In genomic region chr15:95797144-95797983, GRCm38 (mm10) we compare ENCODE assay signal across 10 mouse cellular contexts. TPM values are rescaled to one million over a fixed set of nuclear protein-coding genes. Genes with fewer than 3 reads are reported as not detected.
DNase-seq lines count a peak whose midpoint lies in the region; ATAC-seq and TF ChIP-seq lines count a peak whose summit lies in the region.
"Had no signal": no experiment of that assay in that cellular context is flagged by ENCODE, and none has a peak within 500 bp of the region (broad histone marks: within the 10 kb centered on the region; RNA-seq: fewer than 3 reads in every experiment).

No protein-coding gene starts in this region.

- no peak for DNase-seq in heart, adult 2 months
- DNase-seq in lung, embryonic 14.5 days = no peak
- no peak for DNase-seq in lung, postnatal 25 days (ENCODE audit: low spot score)
- peak; percentile 54 for DNase-seq in R1 (ENCODE audit: low read depth, low spot score)
- no peak for DNase-seq in cerebellum, adult 9-10 months

- no peak for TF ChIP-seq EP300 in heart, adult 2 months (IDR thresholded peaks at IDR 0.05; ENCODE audit: insufficient read depth, low read depth, low read length)

- H3K27ac ChIP-seq in heart, embryonic 11.5 days (ENCODE audit: low read depth, low read length) = 0 out of 2 replicates have a peak overlapping the region, but pooled peaks have one; percentile 4
- H3K27ac ChIP-seq in heart, adult 2 months = no peak overlapping the region
- no peak overlapping the region for H3K27ac ChIP-seq in lung, embryonic 14.5 days (ENCODE audit: low read depth)
- H3K27ac ChIP-seq: midbrain, embryonic 12.5 days had no signal

- H3K9me3 ChIP-seq in heart, embryonic 11.5 days (replicated peaks; ENCODE audit: control insufficient read depth, low read length) = no peaks in the 10 kb centered on the region
- no peaks in the 10 kb centered on the region for H3K9me3 ChIP-seq in lung, embryonic 14.5 days (ENCODE audit: low read depth, low read length)
- no peaks in the 10 kb centered on the region for H3K9me3 ChIP-seq in megakaryocyte, embryonic 14.5 days
- H3K9me3 ChIP-seq: midbrain, embryonic 12.5 days had no signal

- no peak overlapping the region for H3K4me2 ChIP-seq in heart, embryonic 11.5 days
- H3K4me2 ChIP-seq in lung, embryonic 14.5 days = no peak overlapping the region
- H3K4me2 ChIP-seq: midbrain, embryonic 12.5 days had no signal

- ATAC-seq in heart, embryonic 11.5 days (replicated peaks; ENCODE audit: insufficient number of reproducible peaks, low FRiP score, low TSS enrichment) = 0 out of 2 replicates have a peak, but pooled peaks have one; percentile 28
- ATAC-seq in lung, embryonic 14.5 days (ENCODE audit: insufficient read depth) = no peak
- ATAC-seq in CD4-positive, CD25-positive, alpha-beta regulatory T cell, adult 4 months = no peak

- no peaks in the 10 kb centered on the region for H3K27me3 ChIP-seq in heart, embryonic 11.5 days (ENCODE audit: control insufficient read depth, insufficient read depth, low read length)
- no peaks in the 10 kb centered on the region for H3K27me3 ChIP-seq in heart, adult 2 months (ENCODE audit: control insufficient read depth, insufficient read depth, low read length)
- H3K27me3 ChIP-seq in lung, embryonic 14.5 days (ENCODE audit: insufficient read depth, low read length) = no peaks in the 10 kb centered on the region
- H3K27me3 ChIP-seq in megakaryocyte, embryonic 14.5 days (replicated peaks) = no peaks in the 10 kb centered on the region
- H3K27me3 ChIP-seq: midbrain, embryonic 12.5 days had no signal

- TF ChIP-seq POLR2A in heart, adult 2 months (IDR thresholded peaks at IDR 0.05; ENCODE audit: insufficient read depth, low read depth, low read length) = no peak

- no peaks in the 10 kb centered on the region for H3K36me3 ChIP-seq in heart, embryonic 11.5 days (ENCODE audit: control insufficient read depth, insufficient read depth, low read length)
- peaks cover 4% of the 10 kb centered on the region for H3K36me3 ChIP-seq in heart, adult 2 months (ENCODE audit: control insufficient read depth, insufficient read depth, low read length)
- 0 out of 2 replicates have a peak, but pooled peaks cover 5% of the 10 kb centered on the region for H3K36me3 ChIP-seq in lung, embryonic 14.5 days (ENCODE audit: insufficient read depth)
- H3K36me3 ChIP-seq in megakaryocyte, embryonic 14.5 days (replicated peaks; ENCODE audit: low read length) = peaks cover 94% of the 10 kb centered on the region

- no peak overlapping the region for H3K9ac ChIP-seq in heart, embryonic 11.5 days (ENCODE audit: low read depth, low read length)
- H3K9ac ChIP-seq in heart, adult 2 months (ENCODE audit: low read depth, low read length) = no peak overlapping the region
- H3K9ac ChIP-seq in lung, embryonic 14.5 days = no peak overlapping the region
- H3K9ac ChIP-seq: midbrain, embryonic 12.5 days had no signal

- H3K4me1 ChIP-seq in heart, embryonic 11.5 days (ENCODE audit: control insufficient read depth, insufficient read depth, low read length) = peaks cover 50% of the 10 kb centered on the region
- peaks cover 15% of the 10 kb centered on the region for H3K4me1 ChIP-seq in heart, adult 2 months (ENCODE audit: control insufficient read depth, insufficient read depth, low read length)
- H3K4me1 ChIP-seq in lung, embryonic 14.5 days (ENCODE audit: insufficient read depth) = peaks cover 17% of the 10 kb centered on the region; the same call in 1 of the 2 replicates
- H3K4me1 ChIP-seq in megakaryocyte, embryonic 14.5 days = peaks cover 98% of the 10 kb centered on the region

- TF ChIP-seq CTCF in heart, adult 2 months (IDR thresholded peaks at IDR 0.05) = no peak
- TF ChIP-seq CTCF in lung, embryonic 14.5 days (IDR thresholded peaks at IDR 0.05; ENCODE audit: low read depth) = peak; percentile 9; the same call in 1 of the 2 replicates

- H3K4me3 ChIP-seq in heart, embryonic 11.5 days (ENCODE audit: low read depth, low read length) = no peak overlapping the region
- no peak overlapping the region for H3K4me3 ChIP-seq in heart, adult 2 months
- H3K4me3 ChIP-seq in lung, embryonic 14.5 days (ENCODE audit: low read depth, low read length) = no peak overlapping the region
- H3K4me3 ChIP-seq in megakaryocyte, embryonic 14.5 days (replicated peaks) = peak overlapping the region; percentile 78
- H3K4me3 ChIP-seq: erythroblast, embryonic 14.5 days; midbrain, embryonic 12.5 days had no signal

- intact Hi-C loops in heart, adult 2 months (cut with DNase I) = loop anchor here (10.0 kb wide), 1 partner anchor 487 kb away; the partner anchor contains the start of gene Arid2

- no peaks in the 10 kb centered on the region; the same call in 1 of the 2 replicates for H3K79me2 ChIP-seq in heart, adult 2 months (replicated peaks; ENCODE audit: control insufficient read depth, insufficient read depth, low read length)

- whole genome bisulfite sequencing in heart, embryonic 11.5 days (ENCODE audit: insufficient replicate concordance) = 44% methylated on average over 9 of the region's 9 CpGs
- WGBS in heart, adult 2 months = 50% methylated on average over 9 of the region's 9 CpGs
- 58% methylated on average over 9 of the region's 9 CpGs for WGBS in lung, embryonic 14.5 days

RNA-seq across cellular contexts. Expression of gene Ano6, which starts 6.7 kb away (rescaled TPM):
- polyA plus RNA-seq in heart, embryonic 11.5 days (2014; fragmentation: Nextera tagmentation; extraction: Ambion mirVana) = 40.9 and 45.7 TPM in 2 replicates
- total RNA-seq in heart, adult 2 months (2021) = 10 to 100 TPM; 17.3 to 19.6 TPM
- 14.1 and 22.5 TPM in 2 replicates for polyA plus RNA-seq in heart, adult 2 months (2012; rRNA removed)
- polyA plus RNA-seq in lung, embryonic 14.5 days (2014; fragmentation: Nextera tagmentation; extraction: Ambion mirVana) = 54.7 and 57.5 TPM in 2 replicates
- polyA plus RNA-seq in megakaryocyte, embryonic 14.5 days (2012; ENCODE audit: insufficient read depth, low replicate concordance) = 2.4 and 10.3 TPM in 2 replicates
- 10 to 100 TPM; 34.8 to 54.6 TPM for polyA plus RNA-seq in CD4-positive, CD25-positive, alpha-beta regulatory T cell, adult 4 months (2017; shearing (Covaris generic))
